Mouse (Mus musculus): Measurements from ENCODE around the gene Ovol2.
A peak's percentile ranks its signal among the peaks of the same experiment; 100 is the strongest.
"Not testable (repeated sequence)": the region's sequence is repeated elsewhere in the genome, so short reads cannot be mapped to it uniquely, and the experiment has no call there.

The Ovol2 gene

DNA sequence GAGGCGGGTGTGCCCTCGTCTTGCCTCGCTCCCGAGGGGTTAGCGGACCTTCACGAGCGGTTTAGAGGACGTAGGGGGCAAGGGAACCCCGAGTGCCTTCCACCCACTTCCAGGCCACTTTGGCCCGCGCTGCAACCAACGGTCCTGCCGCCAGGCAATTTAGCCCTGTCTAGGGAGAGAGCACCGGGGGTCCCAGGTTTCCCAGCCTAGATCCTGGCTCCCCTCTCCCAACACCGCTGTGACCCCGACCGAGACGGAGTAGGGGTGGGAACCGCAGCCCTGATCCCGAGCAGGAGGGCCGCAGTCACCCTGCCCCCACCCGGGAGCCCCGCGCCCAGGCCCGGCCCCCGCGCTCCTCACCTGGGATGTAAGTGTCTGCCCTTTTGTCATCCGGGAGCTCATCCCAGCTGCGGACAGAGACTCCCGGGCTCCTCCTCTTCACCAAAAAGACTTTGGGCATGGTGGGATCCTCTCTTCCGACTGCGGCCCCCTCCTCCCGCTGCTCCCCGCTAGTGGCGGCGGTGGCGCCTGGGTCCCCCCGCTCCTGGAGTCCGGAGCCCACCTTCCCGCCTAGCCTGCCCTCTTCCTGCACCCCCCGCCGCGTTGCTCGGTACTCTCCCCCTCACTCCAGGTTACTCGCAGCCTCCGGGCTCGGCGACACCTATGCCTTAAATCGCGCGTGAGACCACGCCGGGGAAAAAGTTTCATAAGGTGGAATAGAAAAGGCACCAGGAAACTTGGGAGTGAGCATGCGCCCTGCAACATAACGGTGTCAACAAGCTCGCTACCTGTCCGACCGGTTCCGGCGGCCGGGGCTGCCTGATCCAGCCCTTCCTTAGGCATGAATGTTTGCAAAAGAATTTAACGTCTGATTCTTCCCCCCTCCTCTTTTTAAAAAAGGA lies at the start of gene Ovol2:
Gene Ovol2 (minus strand): TSS at position 746 of the 902 bp plus-strand sequence.
- no peak for DNase-seq

DNA sequence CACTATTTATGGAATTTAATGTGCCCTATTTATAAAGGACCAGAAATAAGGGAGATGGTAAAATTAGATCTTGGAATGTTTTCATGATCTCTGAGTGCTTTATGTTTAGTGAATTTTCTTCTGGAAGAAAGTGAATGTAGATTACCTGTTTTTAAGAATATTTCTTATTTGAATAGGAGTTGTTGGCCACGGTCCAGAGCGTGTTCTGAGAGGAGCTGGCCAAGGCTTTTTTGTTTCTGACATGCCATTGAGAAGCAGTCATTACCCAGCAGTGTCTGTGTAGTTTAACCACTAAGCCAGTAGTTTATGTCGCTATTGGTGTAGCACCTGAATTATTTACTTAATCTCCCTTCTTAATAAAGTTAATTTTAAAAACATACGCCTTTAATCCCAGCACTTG lies 49.8 kb upstream of the Ovol2 start:
- DNase-seq = no peak

DNA sequence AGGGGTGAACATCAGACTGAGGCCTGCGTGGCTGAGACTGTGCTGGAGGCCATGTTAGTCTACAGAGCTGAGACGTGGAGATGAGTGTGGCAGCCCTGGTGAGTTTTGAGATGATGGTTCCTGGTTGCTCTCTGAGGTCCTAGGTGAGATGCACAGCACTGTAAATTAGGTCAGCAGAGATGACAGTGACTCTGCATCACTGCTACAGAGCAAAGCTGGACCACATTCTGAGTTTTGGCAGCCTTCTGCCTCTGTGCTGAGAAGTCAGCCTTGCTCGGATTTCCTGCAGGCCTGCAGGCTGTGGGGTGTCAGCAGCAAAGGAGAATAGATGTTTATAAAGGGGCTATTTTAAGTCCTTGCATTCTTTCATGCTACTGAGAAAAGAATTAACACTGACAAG lies 49.3 kb upstream of the Ovol2 start:
- no peak for DNase-seq

DNA sequence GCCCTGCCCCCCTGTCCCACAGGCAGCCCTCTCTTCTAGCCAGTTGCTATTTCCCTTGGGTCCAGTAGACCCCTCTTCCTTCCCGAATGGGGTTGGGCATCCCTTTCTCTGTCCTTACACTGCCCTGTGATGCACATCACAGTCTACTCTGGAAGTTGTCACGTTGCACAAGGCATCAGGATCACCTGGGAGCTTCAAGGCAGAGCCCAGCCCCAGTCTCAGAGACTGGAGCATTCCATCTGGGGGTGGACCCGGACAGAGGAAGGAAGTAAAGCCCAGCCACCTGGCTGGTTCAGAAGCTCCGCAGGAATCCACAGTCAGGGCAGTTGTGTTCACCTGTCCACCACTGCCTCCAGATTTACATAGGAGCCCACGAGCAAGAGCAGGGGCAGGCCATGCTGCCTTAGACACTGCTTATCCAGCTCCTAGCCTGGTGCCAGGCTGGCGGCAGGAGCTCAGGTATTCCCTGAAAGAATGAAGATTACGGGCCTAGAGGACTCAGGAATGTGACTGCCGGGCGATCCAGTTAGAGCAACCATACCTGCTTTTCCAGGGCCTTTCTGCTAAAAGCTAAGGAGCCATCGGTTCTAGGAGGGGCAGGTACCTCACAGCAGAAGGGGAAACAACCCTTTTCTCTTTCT lies 43.2 kb upstream of the Ovol2 start:
- DNase-seq = no peak

DNA sequence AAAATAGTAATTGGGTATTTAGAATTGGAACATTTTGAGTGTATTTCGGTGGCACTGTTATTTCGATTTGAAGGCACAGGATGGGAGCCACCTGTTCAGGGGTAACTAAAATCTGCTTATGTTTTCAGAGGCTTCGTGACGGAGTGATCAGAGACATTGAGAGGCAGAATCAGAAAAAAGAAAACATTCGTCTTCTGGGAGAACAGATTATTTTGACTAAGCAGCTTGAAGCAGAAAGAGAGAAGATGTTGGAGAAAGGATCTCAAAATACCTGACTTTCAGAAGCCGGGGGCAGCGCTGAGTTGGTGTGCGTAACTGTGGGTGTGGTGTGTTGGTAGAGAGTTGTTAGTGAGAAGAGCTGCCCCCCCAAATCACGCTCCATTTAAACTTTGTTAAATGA lies 41.1 kb upstream of the Ovol2 start:
- DNase-seq = no peak

DNA sequence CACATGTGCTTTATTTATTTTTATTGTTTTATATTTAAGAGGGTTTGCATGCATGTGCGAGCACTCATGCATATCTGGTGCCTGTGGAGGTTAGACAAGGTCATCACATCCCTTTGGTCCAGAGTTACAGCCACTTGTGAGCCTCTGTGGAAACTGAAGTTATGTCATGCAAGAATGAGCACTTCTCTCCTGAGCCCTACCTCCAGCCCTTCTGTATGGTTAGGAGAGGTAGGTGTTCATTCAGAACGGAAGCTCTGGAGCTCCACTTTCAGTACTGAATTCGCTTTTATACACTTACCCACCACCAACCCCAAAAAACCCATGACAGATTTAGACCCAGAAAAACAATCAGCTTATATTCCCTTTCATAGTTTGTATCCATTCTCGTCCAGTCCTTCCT lies 39.6 kb upstream of the Ovol2 start:
- DNase-seq = no peak

DNA sequence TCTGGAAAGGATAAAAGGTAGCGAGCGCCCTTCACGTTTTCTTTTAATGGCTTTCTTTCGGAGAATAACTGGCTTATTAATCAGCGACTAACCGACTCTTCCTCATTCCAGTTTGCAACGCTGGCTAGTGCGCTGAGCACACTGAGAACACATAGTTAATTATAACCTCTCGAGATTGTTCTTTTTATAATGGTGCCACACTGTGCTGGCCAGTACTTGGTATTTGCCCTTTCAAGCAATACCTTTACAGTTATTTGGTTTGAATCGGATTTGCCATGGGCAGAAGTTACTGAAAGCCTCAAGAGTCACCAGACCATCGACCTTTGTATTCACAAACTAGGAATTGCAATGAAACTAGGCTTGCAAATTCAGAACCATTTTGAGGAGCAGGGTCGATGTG lies 37.6 kb upstream of the Ovol2 start:
- no peak for DNase-seq

DNA sequence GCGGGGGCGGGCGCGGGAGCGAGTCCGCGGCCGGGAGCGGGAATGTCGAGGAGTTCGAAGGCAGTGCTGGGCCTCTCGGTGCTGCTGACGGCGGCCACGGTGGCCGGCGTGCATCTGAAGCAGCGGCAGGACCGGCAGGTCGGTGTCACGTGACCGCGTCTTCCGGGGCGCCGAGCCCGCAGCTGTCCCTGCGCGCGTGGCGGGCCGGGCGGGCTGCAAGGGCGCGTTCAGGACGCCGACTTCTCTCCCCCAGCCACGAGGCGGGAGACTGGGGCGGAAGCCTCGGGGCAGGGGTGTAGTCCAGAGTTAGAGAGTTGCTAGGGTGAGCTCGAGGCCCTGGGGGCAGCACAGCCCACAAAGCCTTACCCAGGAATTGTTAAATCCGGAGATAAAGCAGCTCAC lies 37.1 kb upstream of the Ovol2 start:
- no peak for DNase-seq

DNA sequence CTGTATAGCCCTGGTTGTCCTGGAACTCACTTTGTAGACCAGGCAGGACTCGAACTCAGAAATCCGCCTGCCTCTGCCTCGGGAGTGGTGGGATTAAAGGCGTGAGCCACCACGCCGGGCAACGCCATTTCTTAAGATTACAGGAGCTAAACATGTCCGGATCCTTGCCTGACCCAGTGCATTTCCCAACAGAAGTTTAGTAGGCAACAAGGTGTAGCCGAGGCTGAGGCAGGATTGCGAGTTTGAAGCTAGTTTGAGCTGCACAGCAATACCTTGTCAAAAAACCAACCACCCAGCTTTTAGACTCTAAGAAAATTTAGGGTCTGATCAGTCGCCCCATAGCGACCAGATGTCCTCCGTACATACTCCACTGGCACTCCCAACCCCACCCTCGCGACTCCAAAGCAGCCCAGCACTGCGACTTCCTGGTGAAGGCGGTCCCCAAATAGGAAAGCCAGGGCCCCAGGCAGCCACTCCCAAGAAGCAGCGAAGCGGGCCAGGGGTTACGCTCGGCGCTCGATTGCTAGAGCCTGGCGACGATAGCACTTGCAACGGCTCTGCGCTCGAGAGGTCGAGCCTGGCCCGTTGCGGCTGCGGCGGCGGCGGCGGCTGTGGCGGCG lies 36.6 kb upstream of the Ovol2 start, which contains the start of the genes Kat14 and Pet117:
Gene Kat14 (plus strand): TSS at position 584 of the 620 bp plus-strand sequence.
Gene Pet117 (plus strand): TSS at position 597 of the 620 bp plus-strand sequence.
- peak; percentile 97 for DNase-seq

DNA sequence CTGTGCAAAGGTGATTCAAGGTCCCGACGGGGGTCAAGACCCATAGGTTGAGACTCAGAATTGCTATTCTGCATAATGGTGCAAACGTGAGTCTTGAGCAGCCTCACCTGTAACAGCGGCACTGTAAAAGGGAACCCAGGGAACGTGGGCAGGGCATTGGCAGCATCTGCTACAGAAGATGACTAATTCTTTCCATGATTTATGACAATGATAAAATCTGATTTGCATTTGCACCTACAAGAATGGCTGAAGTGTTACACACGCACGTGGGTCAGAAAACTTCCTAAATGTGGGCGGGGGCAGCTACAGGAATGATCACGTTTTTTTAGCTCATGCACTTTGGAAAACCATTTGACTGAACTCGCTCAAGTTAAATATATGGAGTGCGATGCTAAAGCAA lies 20.9 kb upstream of the Ovol2 start:
- no peak for DNase-seq

DNA sequence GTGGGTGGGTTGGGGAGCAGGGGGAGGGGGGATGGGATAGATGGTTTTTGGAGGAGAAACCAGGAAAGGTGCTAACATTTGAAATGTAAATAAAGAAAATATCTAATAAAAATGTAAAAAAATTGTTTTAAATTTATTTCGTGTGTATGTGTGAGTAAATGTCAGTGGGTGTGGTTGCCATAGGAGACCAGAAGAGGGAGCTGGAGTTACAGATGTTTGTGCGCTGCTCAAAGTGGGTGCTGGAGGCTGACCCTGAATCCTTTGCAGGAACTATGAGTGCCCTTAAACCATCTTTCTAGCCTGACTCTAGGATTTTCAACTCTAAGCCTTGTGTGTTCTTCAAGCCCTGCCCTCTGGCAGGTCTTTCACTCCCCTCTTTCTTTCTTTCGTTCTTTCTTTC lies 16.6 kb upstream of the Ovol2 start:
- peak; percentile 9 for DNase-seq

DNA sequence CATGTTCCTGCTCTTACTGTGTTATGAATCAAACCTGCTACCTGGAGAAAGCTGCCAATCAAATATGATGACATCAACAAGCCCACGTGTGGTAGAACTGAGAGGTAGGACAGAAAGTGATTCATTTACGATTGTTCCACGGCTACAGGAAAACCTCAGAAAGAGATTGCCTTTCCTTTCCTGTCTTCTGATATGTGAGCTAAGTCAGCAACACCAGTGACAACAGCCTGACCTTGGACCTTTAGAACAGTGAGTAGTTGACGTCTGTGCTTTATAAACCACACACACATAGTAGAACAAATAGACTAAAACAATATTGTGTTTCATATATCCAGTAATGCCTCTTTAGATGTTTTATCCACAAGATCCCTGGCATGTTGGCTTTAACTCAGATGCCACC lies 11.2 kb upstream of the Ovol2 start:
- DNase-seq = no peak

DNA sequence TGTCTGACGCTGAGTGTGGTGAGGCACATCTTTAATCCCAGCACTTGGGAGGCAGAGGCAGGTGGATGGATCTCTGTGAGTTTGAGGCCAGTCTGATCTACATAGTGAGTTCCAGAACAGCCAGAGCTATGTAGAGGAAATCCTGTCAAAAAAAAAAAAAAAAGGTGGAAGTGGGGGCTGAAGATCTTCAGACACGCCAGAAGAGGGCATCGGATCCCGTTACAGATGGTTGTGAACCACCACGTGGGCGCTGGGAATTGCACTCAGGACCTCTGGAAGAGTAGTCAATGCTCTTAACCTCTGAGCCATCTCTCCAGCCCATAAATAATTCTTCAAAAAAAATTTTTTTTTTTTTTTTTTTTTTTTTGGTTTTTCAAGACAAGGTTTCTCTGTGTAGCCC lies 6.2 kb upstream of the Ovol2 start:
- DNase-seq = not testable (repeated sequence)

DNA sequence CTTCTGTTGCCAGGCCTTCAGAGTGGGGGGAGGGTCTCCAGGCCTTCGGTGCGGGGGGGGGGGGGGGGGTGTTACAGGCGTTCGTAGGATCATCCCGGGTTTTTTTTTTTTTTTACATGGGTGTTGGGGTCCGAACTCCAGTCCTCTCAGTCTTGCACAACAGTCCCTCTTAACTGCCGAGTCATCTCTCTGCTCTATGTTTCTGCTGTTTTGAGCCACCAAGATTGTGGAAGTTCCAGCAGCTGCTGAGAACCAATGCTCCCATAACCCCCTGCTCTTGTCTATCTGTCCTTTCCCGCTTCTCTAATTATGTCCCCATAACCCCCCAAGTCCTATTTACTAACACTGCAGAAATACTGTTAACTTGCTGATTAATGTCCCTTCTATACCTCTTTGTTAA lies 5.8 kb upstream of the Ovol2 start:
- no peak for DNase-seq

DNA sequence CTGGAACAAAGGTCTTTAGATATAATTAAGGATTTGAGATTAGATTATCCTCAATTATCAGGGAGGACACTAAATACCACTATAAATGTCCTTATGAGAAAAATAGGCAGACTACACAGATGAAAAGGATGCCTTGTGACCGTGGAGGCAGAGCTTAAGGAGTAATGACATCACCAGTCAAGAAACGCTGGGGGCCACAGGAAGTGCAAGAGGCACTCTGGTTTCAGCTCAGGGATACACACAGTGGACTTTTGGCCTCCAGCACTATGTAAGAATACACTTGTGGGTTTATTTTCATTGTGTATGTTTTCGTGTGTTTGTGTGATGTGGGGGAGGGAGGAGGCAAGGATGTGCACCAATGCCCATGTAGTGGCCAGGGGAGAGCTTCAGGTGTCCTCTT lies 5.3 kb upstream of the Ovol2 start:
- no peak for DNase-seq

DNA sequence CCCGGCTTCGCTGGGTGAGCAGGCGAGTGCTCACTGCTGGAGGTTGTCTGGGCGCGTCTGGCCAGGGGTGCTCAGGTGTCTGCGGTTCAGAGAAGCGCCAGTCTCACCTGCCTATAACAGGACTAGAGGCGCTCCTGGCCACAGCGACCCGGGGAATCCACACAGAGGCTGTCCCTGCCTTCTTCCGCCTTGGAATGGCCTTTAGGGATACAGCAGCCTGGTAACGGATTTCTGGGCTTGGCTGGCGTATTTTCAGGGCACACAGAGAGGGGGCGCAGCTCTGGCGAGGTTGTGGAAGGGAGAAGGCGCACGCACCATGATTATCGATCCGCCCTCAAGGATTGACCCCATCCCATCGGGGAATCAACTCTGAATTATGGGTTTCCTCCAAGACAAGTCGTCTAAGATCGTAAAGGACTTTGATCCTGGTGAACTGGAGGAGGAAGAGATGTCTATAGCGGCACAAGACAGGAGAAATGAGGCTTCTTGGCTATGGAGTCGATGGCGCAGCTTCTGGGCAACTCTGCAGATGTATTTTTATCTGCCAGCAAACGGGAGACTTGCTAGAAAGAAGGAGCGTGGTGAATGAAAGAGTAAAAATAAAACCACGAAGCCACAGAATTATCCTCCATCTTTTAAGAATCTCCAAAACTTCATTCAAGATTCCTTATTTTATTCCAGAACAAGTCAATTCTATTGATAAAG lies 1.3 kb upstream of the Ovol2 start:
- no peak for DNase-seq

DNA sequence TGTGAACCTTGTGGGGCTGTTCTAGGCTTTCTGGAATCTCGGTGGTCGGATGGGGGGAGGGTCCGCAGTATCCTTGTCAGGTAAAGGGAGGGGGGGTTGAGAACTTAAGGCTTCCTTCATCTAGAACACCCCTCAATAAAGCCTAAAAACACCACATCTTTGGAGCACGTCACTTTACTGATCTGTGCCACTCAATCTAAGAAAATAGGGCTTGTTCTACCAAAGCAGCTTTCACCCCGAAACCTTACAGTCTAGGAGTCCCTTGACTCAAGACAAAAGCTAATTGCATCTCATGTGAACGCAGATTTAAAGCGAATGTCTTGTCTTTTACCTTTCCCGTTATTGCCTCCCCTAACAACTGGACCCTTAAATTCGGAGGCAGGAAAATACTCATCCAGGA lies 540 bp upstream of the Ovol2 start:
- no peak for DNase-seq

DNA sequence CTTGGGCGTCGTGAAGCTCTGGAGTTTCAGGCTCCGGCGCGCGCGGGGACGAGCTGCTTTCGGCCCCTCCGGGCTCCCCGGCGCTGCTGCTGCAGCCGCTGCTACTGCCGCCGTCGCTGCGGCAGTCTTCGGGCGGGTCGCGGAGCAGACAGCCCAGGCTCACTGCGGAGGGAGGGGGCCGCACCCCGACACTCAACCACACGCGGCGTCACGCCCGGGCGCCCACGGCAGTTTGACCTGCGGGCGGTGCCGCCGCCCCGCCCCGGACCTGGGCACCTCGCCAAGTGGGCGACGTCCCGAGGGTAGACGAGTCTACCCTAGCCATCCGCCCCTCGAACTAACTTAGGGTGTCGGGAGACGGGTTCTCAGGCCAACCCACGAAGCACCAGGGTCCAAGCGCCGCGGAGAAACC lies 980 bp downstream of the Ovol2 start:
- peak; percentile 5 for DNase-seq

DNA sequence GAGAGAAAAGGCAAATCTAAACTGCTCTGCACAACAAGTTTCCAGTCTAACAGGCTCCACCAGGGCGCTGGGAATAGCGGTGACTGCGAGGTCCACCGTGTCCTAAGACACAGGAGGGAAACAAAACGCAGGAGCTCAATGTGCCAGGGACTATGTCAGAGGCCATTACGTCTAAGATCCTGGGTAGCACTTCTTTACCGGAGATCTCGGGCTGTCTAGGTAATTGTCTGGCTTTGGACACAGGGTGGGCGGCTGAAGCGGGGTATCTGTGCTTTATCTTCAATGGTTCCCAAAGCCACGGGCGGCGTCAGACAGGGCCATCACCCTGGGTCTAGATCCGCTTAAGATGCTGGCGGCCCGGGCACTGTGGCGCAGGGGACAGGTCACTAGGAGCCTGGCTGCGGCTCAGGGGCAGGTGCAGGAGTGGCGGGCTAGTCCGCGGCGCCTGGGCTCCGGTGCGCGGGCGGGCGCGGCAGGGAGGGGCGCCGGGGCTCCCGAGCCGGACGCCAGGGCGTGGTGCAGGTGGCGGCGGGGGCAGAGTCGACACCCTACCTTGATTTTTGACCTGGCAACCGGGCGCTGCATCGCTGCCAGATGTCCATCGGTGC lies 1.5 kb downstream of the Ovol2 start:
- no peak for DNase-seq

DNA sequence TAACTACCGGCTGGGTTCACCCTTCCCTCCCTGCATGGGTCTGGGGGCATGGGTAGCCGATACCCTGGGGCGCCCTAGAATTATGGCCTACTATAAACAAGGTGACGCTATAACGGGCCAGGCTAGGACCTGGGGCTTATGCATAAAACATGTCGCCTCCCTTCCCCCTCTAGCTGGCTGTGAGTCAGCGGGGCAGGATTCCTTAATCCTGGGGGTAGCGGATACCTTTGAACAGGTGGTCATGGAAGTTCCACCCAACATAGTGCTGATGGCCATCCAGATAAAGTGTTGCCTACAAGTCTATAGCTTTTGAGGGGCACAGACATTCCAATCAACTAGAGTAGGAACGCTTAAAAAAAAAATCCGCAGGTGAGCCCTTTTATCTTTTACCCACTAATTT lies 2.0 kb downstream of the Ovol2 start:
- no peak for DNase-seq

DNA sequence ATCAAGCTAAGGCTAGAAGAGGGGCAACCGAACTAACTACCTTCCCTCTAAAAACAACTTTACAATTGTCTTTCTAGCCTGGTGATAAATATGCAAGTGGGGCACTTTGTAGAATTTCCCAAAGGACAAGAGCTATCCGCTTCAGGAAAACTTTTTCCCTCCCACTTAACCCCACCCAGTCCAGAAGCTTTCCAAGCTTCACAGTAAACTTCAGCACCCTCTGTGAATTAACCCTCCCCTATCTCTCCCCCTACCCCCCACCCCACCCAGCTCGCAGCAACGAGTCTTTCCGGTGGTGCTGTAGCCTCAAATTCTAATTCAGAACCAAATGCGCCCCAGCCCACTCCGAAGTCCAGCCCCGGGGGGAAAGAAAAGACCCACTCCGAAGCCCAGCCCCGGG lies 2.5 kb downstream of the Ovol2 start:
- no peak for DNase-seq

DNA sequence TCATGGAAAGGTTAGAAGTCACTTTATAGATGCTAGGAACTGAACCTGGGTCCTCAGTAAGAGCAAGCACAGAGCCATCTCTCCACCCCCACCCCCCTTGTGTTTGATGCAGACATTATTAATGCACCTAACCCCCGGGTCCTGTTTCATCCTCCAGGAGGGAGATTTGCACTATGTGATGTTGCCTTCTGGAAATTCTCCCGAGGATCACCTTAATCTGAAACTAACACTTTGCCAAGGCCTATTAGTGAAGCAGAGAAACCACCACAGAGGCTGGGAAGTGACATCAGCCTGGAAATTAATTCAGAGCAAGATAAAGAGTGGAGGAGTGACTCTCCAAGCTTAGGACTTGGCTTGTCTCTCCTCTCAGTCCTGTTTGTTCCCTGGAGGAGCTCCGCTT lies 7.7 kb downstream of the Ovol2 start:
- no peak for DNase-seq

DNA sequence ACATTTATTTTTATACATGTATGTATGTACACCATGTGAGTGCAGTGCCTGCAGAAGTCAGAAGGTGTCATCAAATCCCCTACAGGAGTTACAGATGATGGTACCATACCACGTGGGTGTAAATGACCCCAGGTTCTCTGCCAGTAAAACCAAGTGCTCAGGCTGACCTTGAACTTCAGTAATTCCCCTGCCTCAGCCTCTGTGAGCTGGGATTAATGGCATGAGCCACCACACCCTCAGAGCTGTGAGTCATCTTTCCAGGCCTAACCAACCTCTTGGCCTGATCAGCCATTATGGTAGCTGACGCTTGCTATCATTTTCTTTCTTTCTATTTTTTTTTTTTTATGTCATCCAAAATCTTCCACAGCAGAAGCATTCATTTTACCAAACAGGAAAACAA lies 20.6 kb downstream of the Ovol2 start:
- DNase-seq = no peak

Measured in liver (tissue).